Mouse (Mus musculus): ENCODE measurements around the gene Spin2f. TPM values are rescaled to one million over a fixed set of nuclear protein-coding genes. Genes with fewer than 3 reads are reported as not detected.
"Not testable (repeated sequence)": the region's sequence is repeated elsewhere in the genome, so short reads cannot be mapped to it uniquely, and the experiment has no call there.

Spin2f gene
- polyA plus RNA-seq (2012; rRNA removed): 0.26 TPM in 1 of 2 replicates, not detected in the other

GRCm38 (mm10) chrX:31253594-31253993, at the start of gene Spin2f:
Gene Spin2f, plus strand, starts transcription at chrX:31253894.
- not testable (repeated sequence) for H3K27me3 ChIP-seq (ENCODE audit: control insufficient read depth, insufficient read depth, low read length); H3K36me3 ChIP-seq (ENCODE audit: control insufficient read depth, insufficient read depth, low read length); H3K27ac ChIP-seq (ENCODE audit: control insufficient read depth, insufficient read depth, low read depth, low read length); H3K4me3 ChIP-seq (ENCODE audit: control insufficient read depth, low read depth, low read length); H3K4me1 ChIP-seq (ENCODE audit: control insufficient read depth, insufficient read depth, low read length)

- not testable (repeated sequence) for H3K4me1 ChIP-seq (ENCODE audit: control insufficient read depth, insufficient read depth, low read length); H3K4me3 ChIP-seq (ENCODE audit: control insufficient read depth, low read depth, low read length); H3K27me3 ChIP-seq (ENCODE audit: control insufficient read depth, insufficient read depth, low read length)
Measured at GRCm38 (mm10) chrX:31212136-31212535, 41.6 kb upstream of the Spin2f start.

GRCm38 (mm10) chrX:31223536-31223935, 30.2 kb upstream of the Spin2f start:
- not testable (repeated sequence) for H3K4me1 ChIP-seq (ENCODE audit: control insufficient read depth, insufficient read depth, low read length); H3K27me3 ChIP-seq (ENCODE audit: control insufficient read depth, insufficient read depth, low read length); H3K4me3 ChIP-seq (ENCODE audit: control insufficient read depth, low read depth, low read length); H3K27ac ChIP-seq (ENCODE audit: control insufficient read depth, insufficient read depth, low read depth, low read length); H3K36me3 ChIP-seq (ENCODE audit: control insufficient read depth, insufficient read depth, low read length)

More at GRCm38 (mm10) chrX:31212136-31212535, 41.6 kb upstream of the Spin2f start:
- not testable (repeated sequence) for H3K27ac ChIP-seq (ENCODE audit: control insufficient read depth, insufficient read depth, low read depth, low read length); H3K36me3 ChIP-seq (ENCODE audit: control insufficient read depth, insufficient read depth, low read length)

GRCm38 (mm10) chrX:31235088-31235487, 18.6 kb upstream of the Spin2f start:
- H3K4me1 ChIP-seq (ENCODE audit: control insufficient read depth, insufficient read depth, low read length); H3K4me3 ChIP-seq (ENCODE audit: control insufficient read depth, low read depth, low read length); H3K27me3 ChIP-seq (ENCODE audit: control insufficient read depth, insufficient read depth, low read length); H3K36me3 ChIP-seq (ENCODE audit: control insufficient read depth, insufficient read depth, low read length); H3K27ac ChIP-seq (ENCODE audit: control insufficient read depth, insufficient read depth, low read depth, low read length): not testable (repeated sequence)

- H3K27me3 ChIP-seq (ENCODE audit: control insufficient read depth, insufficient read depth, low read length); H3K27ac ChIP-seq (ENCODE audit: control insufficient read depth, insufficient read depth, low read depth, low read length); H3K4me3 ChIP-seq (ENCODE audit: control insufficient read depth, low read depth, low read length); H3K36me3 ChIP-seq (ENCODE audit: control insufficient read depth, insufficient read depth, low read length); H3K4me1 ChIP-seq (ENCODE audit: control insufficient read depth, insufficient read depth, low read length): not testable (repeated sequence)
Measured at GRCm38 (mm10) chrX:31241754-31242153, 11.9 kb upstream of the Spin2f start.

Other genes starting within 250 kb of the Spin2f start
- gene Btbd35f29, start 136.2 kb upstream of the Spin2f start, polyA plus RNA-seq (2012; rRNA removed): 0.30 and 0.75 TPM in 2 replicates
- gene Btbd35f26, start 82.6 kb downstream of the Spin2f start, polyA plus RNA-seq (2012; rRNA removed): 0.10 TPM in 1 of 2 replicates, not detected in the other
- gene Btbd35f19, start 130.0 kb downstream of the Spin2f start, polyA plus RNA-seq (2012; rRNA removed): 0.20 TPM in 1 of 2 replicates, not detected in the other

All from testis, adult 2 months (tissue).